Mouse (Mus musculus) embryonic facial prominence, embryonic 14.5 days (tissue): ENCODE measurements around the gene Cdkn2aipnl. TPM values are rescaled to one million over a fixed set of nuclear protein-coding genes. Genes with fewer than 3 reads are reported as not detected.
A peak's percentile ranks its signal among the peaks of the same experiment; 100 is the strongest.

Source experiments
- ATAC-seq: fragments of 200-750 bp; cut with Nextera tagmentation; 2 replicates; pipeline ENCODE4 v1.8.0; 2017; ENCODE audit warnings: low read depth, moderate number of reproducible peaks, moderate TSS enrichment
- DNase-seq: peaks from one replicate; pipeline ENCODE4 v3.0.0-alpha.2; 2015; ENCODE audit warnings: low spot score
- H3K27ac ChIP-seq: fragments of 300-500 bp; sonication (generic); replicated peaks from 2 replicates; pipeline ENCODE4 v1.5.1; 2014; ENCODE audit warnings: low read depth, mild to moderate bottlenecking, low read length, moderate library complexity
- H3K27me3 ChIP-seq: fragments of 300-500 bp; sonication (generic); replicated peaks from 2 replicates; pipeline ENCODE4 v1.6.1; 2014; ENCODE audit warnings: low read length; ENCODE audit not compliant: control insufficient read depth, insufficient read depth
- H3K36me3 ChIP-seq: fragments of 300-500 bp; sonication (generic); 2 replicates; pipeline ENCODE4 v1.6.1; 2014; ENCODE audit warnings: low read length, mixed read lengths; ENCODE audit not compliant: control insufficient read depth, insufficient read depth
- H3K4me1 ChIP-seq: fragments of 300-500 bp; sonication (generic); 2 replicates; pipeline ENCODE4 v1.6.1; 2014; ENCODE audit warnings: antibody characterized with exemption, low read length; ENCODE audit not compliant: control insufficient read depth, insufficient read depth
- H3K4me2 ChIP-seq: fragments of 300-500 bp; sonication (generic); 2 replicates; pipeline ENCODE4 v1.6.1; 2014; ENCODE audit warnings: low read depth, mild to moderate bottlenecking, low read length, moderate library complexity, mixed read lengths
- H3K4me3 ChIP-seq: fragments of 300-500 bp; sonication (generic); 2 replicates; pipeline ENCODE4 v1.5.1; 2014; ENCODE audit warnings: low read depth, mild to moderate bottlenecking, low read length
- H3K9ac ChIP-seq: fragments of 300-500 bp; sonication (generic); 2 replicates; pipeline ENCODE4 v1.6.1; 2014; ENCODE audit warnings: low read depth, mild to moderate bottlenecking, low read length, moderate library complexity, mixed read lengths
- H3K9me3 ChIP-seq: fragments of 300-500 bp; sonication (generic); 2 replicates; pipeline ENCODE4 v1.6.1; 2016; ENCODE audit warnings: low read length; ENCODE audit not compliant: control insufficient read depth
- WGBS: fragments of 180-500 bp; shearing (Covaris S2); extraction: QIAGEN DNeasy Blood & Tissue Kit; methylation state at CpG from one replicate; pipeline ENCODE4 v1.1.7; 2014; 5-methylcytosine and 5-hydroxymethylcytosine counted together
- polyA plus RNA-seq: library from polyadenylated mRNA; unstranded; fragments of >200 nt; fragmentation: Nextera tagmentation; extraction: Ambion mirVana; gene quantifications from 2 replicates; pipeline ENCODE4 v1.2.1, GENCODE M21; 2014

The Cdkn2aipnl gene
- polyA plus RNA-seq, 1 experiment from 2014 or later: 80.1 TPM

GRCm38 (mm10) chr11:51969511-51969910, 2.0 kb downstream of the Cdkn2aipnl start:
- Histone ChIP-seq H3K36me3 (peaks cover 57% of the 10 kb centered on the region), H3K4me2 (no peak overlapping the region), H3K27me3 (no peaks in the 10 kb centered on the region), H3K9ac (no peak overlapping the region), H3K9me3 (no peaks in the 10 kb centered on the region), H3K4me3 (no peak overlapping the region), H3K27ac (no peak overlapping the region), H3K4me1 (peaks cover 8% of the 10 kb centered on the region; the same call in 1 of the 2 replicates)
- WGBS: 93% methylated on average over 2 of the region's 2 CpGs
- ATAC-seq: no peak
- DNase-seq: no peak

DNA sequence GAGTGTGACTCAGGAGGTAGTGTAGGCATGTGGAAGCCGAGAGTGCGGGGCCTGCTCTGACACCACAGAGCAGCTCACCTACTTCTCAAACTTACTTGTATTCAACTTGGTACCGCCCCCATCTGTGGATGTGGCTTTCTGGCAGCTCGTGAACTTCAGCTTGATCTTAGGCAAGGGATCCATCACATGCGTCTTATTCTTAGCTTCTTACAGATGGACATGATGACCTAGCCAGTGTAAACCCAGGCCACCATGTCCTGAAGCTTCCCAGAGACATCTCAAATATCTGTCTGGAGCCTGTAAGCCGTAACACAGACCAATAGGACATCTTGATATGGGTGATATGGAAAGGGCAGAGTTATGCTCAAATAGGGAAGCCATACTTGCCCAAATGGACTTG, 4.2 kb downstream of the Cdkn2aipnl start:
- Histone ChIP-seq H3K9me3 (no peaks in the 10 kb centered on the region), H3K9ac (no peak overlapping the region), H3K27me3 (no peaks in the 10 kb centered on the region), H3K4me3 (no peak overlapping the region), H3K4me1 (peaks cover 8% of the 10 kb centered on the region; the same call in 1 of the 2 replicates), H3K36me3 (peaks cover 74% of the 10 kb centered on the region), H3K27ac (no peak overlapping the region), H3K4me2 (no peak overlapping the region)
- ATAC-seq (no peak), DNase-seq (no peak)
- 94% methylated on average over 6 of the region's 6 CpGs for WGBS

GRCm38 (mm10) chr11:51999611-52000289, 32.3 kb downstream of the Cdkn2aipnl start:
- WGBS: under 1% methylated on average over 20 of the region's 29 CpGs
- H3K4me2 ChIP-seq: peak overlapping the region; percentile 70
- H3K9me3 ChIP-seq: no peaks in the 10 kb centered on the region
- peak; percentile 28 for ATAC-seq
- peak overlapping the region; percentile 96 for H3K9ac ChIP-seq
- no peaks in the 10 kb centered on the region for H3K27me3 ChIP-seq
- H3K36me3 ChIP-seq: peaks cover 32% of the 10 kb centered on the region
- peaks cover 13% of the 10 kb centered on the region for H3K4me1 ChIP-seq
- peak; percentile 78 for DNase-seq
- peak overlapping the region; percentile 94 for H3K4me3 ChIP-seq
- H3K27ac ChIP-seq: peak overlapping the region; percentile 96

GRCm38 (mm10) chr11:52000290-52000962, 33.0 kb downstream of the Cdkn2aipnl start, which contains the start of gene Ube2b:
Gene Ube2b (minus strand): TSS chr11:52000762.
- under 1% methylated on average over 33 of the region's 63 CpGs for WGBS
- Histone ChIP-seq H3K9ac (peak within 1 kb of the TSS; percentile 96), H3K36me3 (peaks cover 25% of the 10 kb centered on the region)

DNA sequence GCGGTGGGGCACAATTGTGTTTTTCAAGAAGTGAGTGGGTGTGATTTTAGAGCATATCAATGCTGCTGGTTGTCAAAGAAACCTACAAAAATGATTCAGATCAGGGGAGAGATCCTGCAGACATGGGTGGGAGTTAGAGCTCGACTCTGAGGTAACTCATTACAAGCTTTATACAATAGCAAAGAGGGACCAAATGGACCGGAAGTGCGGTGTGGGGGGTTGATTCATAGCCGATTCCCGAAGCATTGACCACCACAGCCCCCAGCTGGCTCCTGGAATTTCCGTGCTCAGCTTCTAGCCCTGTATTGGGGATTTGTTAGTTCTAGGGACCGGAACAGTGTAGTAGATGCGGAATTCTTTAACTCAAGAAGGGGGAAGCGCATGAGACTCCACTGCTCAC, 33.9 kb downstream of the Cdkn2aipnl start:
- peak overlapping the region; percentile 75 for H3K27ac ChIP-seq
- peak overlapping the region; percentile 58 for H3K4me2 ChIP-seq
- ATAC-seq (no peak), DNase-seq (no peak)
- no peaks in the 10 kb centered on the region for H3K9me3 ChIP-seq
- peaks cover 16% of the 10 kb centered on the region for H3K36me3 ChIP-seq
- peaks cover 13% of the 10 kb centered on the region for H3K4me1 ChIP-seq
- 73% methylated on average over 10 of the region's 10 CpGs for WGBS
- no peak overlapping the region for H3K9ac ChIP-seq
- no peaks in the 10 kb centered on the region for H3K27me3 ChIP-seq
- H3K4me3 ChIP-seq: peak overlapping the region; percentile 94; the same call in 1 of the 2 replicates

More at GRCm38 (mm10) chr11:52000290-52000962, 33.0 kb downstream of the Cdkn2aipnl start, which contains the start of gene Ube2b:
- Histone ChIP-seq H3K27me3 (no peaks in the 10 kb centered on the region), H3K4me2 (peak within 1 kb of the TSS; percentile 70), H3K9me3 (no peaks in the 10 kb centered on the region), H3K4me1 (peaks cover 13% of the 10 kb centered on the region), H3K27ac (peak within 1 kb of the TSS; percentile 96), H3K4me3 (peak within 1 kb of the TSS; percentile 94)
- DNase-seq (peak; percentile 100), ATAC-seq (peak; percentile 73)

DNA sequence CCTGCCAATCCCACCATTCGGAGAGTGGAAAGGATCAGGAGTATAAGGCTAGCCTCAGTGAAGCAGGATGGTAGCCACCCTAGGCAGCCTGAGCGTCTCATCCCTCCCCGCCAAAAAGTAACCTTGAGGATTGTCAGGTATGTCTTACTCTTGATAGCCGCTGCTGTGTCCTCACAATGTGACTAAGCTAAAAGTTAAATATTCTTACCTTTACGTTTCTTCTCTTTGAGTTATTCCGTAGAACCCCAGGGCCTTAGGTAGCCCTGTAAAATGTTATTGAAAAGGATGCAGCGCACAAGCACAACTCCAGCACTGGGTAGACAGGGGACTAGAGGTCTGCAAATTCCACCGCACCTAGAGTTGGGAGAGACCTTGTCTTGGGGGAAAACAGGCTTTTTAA, 34.4 kb downstream of the Cdkn2aipnl start:
- DNase-seq (no peak), ATAC-seq (no peak)
- Histone ChIP-seq H3K27ac (no peak overlapping the region), H3K4me3 (no peak overlapping the region), H3K36me3 (peaks cover 10% of the 10 kb centered on the region), H3K4me1 (peaks cover 13% of the 10 kb centered on the region), H3K9me3 (no peaks in the 10 kb centered on the region), H3K4me2 (no peak overlapping the region), H3K9ac (no peak overlapping the region), H3K27me3 (no peaks in the 10 kb centered on the region)
- WGBS: 94% methylated on average over 8 of the region's 8 CpGs

DNA sequence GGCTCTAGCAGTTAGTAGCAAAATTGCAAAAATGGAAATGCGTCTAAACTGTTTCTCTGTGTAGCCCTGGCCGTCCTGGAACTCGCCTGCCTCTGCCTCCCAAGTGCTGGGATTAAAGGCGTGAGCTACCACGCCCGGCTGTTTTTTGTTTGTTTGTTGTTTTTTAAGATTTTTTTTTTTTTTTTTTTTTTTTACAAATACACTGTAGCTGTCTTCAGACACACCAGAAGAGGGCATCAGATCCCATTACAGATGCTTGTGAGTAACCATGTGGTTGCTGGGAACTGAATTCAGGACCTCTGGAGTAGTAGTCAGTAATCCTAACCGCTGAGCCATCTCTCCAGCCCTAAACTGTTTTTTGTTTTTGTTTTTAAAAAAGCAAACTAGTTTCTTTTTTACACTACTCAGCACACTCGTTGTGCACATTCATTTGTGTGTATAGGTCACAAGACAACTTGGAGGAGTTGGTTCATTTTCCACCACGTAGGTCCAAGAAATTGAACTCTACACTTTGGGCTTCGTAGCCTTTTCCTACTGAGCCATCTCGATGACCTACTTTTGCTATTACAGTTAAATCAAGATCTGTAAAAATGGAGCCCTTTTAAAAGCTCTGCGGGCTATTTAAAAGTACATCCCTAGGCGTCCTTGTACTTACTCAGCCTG, 35.5 kb downstream of the Cdkn2aipnl start:
- H3K4me1 ChIP-seq: peaks cover 13% of the 10 kb centered on the region
- ATAC-seq (no peak), DNase-seq (no peak)
- H3K9ac ChIP-seq: peak overlapping the region; percentile 85
- peak overlapping the region; percentile 73 for H3K4me2 ChIP-seq
- H3K36me3 ChIP-seq: no peaks in the 10 kb centered on the region; the same call in 1 of the 2 replicates
- H3K27me3 ChIP-seq: no peaks in the 10 kb centered on the region
- peak overlapping the region; percentile 95 for H3K27ac ChIP-seq
- 77% methylated on average over 13 of the region's 13 CpGs for WGBS
- H3K4me3 ChIP-seq: peak overlapping the region; percentile 82
- no peaks in the 10 kb centered on the region for H3K9me3 ChIP-seq

DNA sequence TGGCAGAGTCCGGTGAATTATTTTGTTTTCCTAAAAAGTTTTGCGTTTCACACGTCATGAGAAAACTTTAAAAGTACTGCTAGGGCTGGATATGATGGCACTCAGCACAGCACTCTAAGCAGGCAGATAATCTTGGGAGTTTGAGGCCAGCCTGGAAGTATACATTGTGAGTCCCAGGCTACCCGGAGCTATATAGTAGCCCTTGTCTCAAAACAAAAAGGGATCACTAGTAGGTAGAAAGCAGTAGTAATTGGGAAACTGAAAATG, 36.0 kb downstream of the Cdkn2aipnl start:
- Histone ChIP-seq H3K4me2 (peak overlapping the region; percentile 73), H3K27me3 (no peaks in the 10 kb centered on the region), H3K36me3 (no peaks in the 10 kb centered on the region), H3K4me3 (peak overlapping the region; percentile 82), H3K9ac (peak overlapping the region; percentile 85), H3K27ac (peak overlapping the region; percentile 95), H3K4me1 (peaks cover 12% of the 10 kb centered on the region), H3K9me3 (no peaks in the 10 kb centered on the region)
- ATAC-seq (no peak), DNase-seq (peak; percentile 17)
- WGBS: 16% methylated on average over 4 of the region's 4 CpGs
